Mouse (Mus musculus): ENCODE data around the gene Fam213a. TPM values are rescaled to one million over a fixed set of nuclear protein-coding genes. Genes with fewer than 3 reads are reported as not detected.

Fam213a gene
- polyA plus RNA-seq, 1 experiment from 2014 or later, result 35.8 TPM

DNA sequence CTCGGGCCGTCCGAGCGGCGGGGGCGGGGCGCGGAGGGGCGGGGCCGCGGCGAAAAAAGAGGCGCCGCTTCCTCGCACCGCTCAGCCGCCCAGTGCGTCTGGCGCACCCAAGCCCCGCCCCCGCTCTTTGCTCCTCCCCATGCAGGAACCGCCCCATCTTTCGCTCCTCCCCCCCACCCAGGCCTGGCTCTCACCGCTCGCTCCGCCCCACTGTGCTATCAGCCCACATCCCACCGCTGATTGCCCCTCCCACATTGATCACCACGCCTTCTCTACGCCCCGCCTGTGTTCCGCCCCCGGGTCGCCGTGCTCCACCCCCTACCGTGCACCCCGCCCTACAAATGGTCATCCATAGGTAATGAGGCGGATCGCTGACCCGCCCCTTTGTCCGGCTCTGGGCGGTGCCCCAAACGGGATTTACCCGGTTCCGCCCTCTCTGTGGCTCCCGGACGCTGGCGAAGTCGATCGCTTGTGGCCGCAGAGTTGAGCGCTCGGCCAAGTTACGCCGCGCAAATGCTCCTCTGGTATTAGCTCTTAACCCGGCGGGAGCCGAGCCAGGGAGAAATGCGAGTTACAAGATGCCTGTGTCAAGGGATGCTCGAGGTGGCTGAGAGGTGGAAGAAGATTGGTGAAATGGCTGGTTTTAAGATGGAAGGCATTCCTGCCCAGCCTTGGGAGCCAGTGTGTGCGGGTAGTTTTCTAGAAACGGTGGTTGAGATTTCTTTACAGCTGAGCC lies 46.6 kb downstream of the Fam213a start:
- H3K4me1 ChIP-seq (ENCODE audit: control insufficient read depth, insufficient read depth, low read length), result peaks cover 33% of the 10 kb centered on the region
- WGBS, result under 1% methylated on average over 53 of the region's 62 CpGs
- no peaks in the 10 kb centered on the region for H3K36me3 ChIP-seq (ENCODE audit: control insufficient read depth, insufficient read depth)
- H3K27me3 ChIP-seq (ENCODE audit: control insufficient read depth, insufficient read depth, low read length), result no peaks in the 10 kb centered on the region
- peak overlapping the region; percentile 96 for H3K9ac ChIP-seq (ENCODE audit: low read length)
- peak overlapping the region; percentile 90 for H3K4me2 ChIP-seq (ENCODE audit: low read depth, low read length)
- ATAC-seq (replicated peaks; ENCODE audit: extremely low read depth, insufficient read depth, low FRiP score), result peak; percentile 95
- H3K27ac ChIP-seq (ENCODE audit: low read length), result peak overlapping the region; percentile 93
- no peaks in the 10 kb centered on the region for H3K9me3 ChIP-seq (replicated peaks; ENCODE audit: control insufficient read depth, low read length)
- H3K4me3 ChIP-seq (ENCODE audit: low read length), result peak overlapping the region; percentile 92

DNA sequence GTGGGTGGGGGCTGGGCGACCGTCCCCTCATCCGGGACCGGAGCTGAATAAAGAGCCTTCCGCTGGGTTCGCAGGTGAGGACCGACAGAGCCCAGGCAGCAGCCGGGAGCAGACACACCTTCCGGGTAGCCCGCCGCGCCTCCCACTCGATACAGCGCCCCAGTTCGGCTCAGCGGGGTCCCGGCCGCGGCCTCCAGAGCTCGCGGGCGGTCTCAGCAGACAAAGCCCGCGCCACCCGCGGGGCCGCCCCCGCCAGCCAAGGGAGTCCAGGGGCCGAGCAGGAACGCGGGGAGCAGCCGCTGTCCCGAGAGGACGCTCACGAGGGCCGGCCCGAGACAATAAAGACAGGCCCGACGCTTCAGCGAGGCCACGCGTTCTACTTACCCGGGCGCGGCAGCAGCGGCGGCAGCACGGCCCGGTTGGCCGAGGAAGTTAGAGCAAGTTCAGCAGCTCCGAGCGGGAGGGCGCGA lies 47.2 kb downstream of the Fam213a start, which contains the start of gene Tspan14:
Tspan14 (minus strand) TSS at position 416 of the 470 bp plus-strand sequence.
- H3K27me3 ChIP-seq (ENCODE audit: control insufficient read depth, insufficient read depth, low read length), result no peaks in the 10 kb centered on the region
- H3K27ac ChIP-seq (ENCODE audit: low read length), result peak within 1 kb of the TSS; percentile 93
- no peaks in the 10 kb centered on the region for H3K36me3 ChIP-seq (ENCODE audit: control insufficient read depth, insufficient read depth)
- WGBS, result under 1% methylated on average over 52 of the region's 54 CpGs
- no peaks in the 10 kb centered on the region for H3K9me3 ChIP-seq (replicated peaks; ENCODE audit: control insufficient read depth, low read length)
- peak; percentile 38 for ATAC-seq (replicated peaks; ENCODE audit: extremely low read depth, insufficient read depth, low FRiP score)
- H3K9ac ChIP-seq (ENCODE audit: low read length), result peak within 1 kb of the TSS; percentile 96
- peak within 1 kb of the TSS; percentile 90 for H3K4me2 ChIP-seq (ENCODE audit: low read depth, low read length)
- H3K4me3 ChIP-seq (ENCODE audit: low read length), result peak within 1 kb of the TSS; percentile 92
- peaks cover 34% of the 10 kb centered on the region for H3K4me1 ChIP-seq (ENCODE audit: control insufficient read depth, insufficient read depth, low read length)

DNA sequence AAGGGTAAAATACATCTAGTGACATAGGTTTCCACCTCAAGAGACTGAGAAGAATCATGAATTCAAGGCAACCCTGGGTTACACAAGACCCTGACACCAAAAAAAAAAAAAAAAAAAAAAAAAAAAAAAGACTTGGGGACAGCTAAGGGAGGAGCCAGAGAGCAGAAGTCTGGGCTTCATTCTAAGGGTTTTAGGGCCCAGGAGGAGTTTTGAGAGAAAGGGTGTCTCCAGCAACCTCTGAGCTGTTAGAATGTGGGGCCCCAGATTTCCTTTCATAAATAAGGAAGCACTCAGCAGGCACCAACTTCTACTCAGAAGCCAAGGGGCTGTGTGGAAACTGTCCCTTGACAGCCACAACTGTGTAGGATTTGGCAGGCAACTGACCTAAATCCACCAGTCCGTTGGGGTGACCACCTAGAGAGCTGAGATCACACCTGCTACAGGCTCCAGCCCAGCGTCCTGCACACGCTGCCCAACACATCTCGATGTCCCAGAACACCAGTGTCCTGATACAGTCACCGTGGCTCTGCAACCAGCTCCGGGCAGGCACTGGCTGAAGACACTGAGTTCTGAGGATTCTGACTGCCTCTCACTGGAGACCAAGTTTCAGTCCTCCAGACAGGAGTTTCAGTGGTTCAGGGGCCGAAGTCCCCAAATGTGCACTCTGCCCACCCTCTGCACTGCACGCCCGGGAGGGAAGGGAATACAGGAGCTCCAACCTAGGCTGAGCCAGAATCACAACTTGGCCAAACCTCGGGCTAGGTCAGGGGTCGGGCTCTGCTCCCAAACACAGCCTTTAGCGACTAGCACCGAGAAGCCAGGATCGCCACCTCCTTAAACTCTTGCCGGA lies 47.9 kb downstream of the Fam213a start:
- Histone ChIP-seq H3K36me3 (ENCODE audit: control insufficient read depth, insufficient read depth) (no peaks in the 10 kb centered on the region), H3K27me3 (ENCODE audit: control insufficient read depth, insufficient read depth, low read length) (no peaks in the 10 kb centered on the region), H3K4me1 (ENCODE audit: control insufficient read depth, insufficient read depth, low read length) (peaks cover 34% of the 10 kb centered on the region), H3K9me3 (replicated peaks; ENCODE audit: control insufficient read depth, low read length) (no peaks in the 10 kb centered on the region), H3K4me2 (ENCODE audit: low read depth, low read length) (peak overlapping the region; percentile 76), H3K4me3 (ENCODE audit: low read length) (peak overlapping the region; percentile 92), H3K9ac (ENCODE audit: low read length) (peak overlapping the region; percentile 96), H3K27ac (ENCODE audit: low read length) (peak overlapping the region; percentile 93)
- peak; percentile 1; the same call in 1 of the 2 replicates for ATAC-seq (replicated peaks; ENCODE audit: extremely low read depth, insufficient read depth, low FRiP score)
- 0% methylated on average over 15 of the region's 15 CpGs for WGBS

DNA sequence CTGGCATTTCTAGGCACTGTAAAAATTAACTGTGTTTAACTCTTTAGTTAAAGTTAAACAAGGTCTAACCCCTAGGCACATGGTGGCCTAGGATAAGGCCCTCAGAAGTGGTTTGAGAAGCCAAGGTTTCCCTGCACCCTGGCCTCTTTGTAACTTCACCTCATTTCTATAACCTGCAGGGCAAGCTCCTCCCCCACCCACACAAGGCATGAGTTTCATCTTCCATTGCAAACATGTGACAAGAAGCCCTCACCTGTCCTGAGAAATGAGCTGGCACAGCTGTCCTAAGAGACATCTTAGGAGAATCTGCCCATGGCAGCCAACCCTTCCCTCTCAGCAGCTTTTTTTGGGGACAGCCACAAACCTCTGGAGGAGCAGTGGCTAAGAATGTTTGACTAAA lies 48.7 kb downstream of the Fam213a start:
- Histone ChIP-seq H3K27me3 (ENCODE audit: control insufficient read depth, insufficient read depth, low read length) (no peaks in the 10 kb centered on the region), H3K36me3 (ENCODE audit: control insufficient read depth, insufficient read depth) (no peaks in the 10 kb centered on the region), H3K9me3 (replicated peaks; ENCODE audit: control insufficient read depth, low read length) (no peaks in the 10 kb centered on the region), H3K4me1 (ENCODE audit: control insufficient read depth, insufficient read depth, low read length) (peaks cover 37% of the 10 kb centered on the region), H3K4me2 (ENCODE audit: low read depth, low read length) (peak overlapping the region; percentile 76), H3K27ac (ENCODE audit: low read length) (no peak overlapping the region), H3K9ac (ENCODE audit: low read length) (peak overlapping the region; percentile 5; the same call in 1 of the 2 replicates), H3K4me3 (ENCODE audit: low read length) (peak overlapping the region; percentile 92)
- ATAC-seq (replicated peaks; ENCODE audit: extremely low read depth, insufficient read depth, low FRiP score), result no peak

DNA sequence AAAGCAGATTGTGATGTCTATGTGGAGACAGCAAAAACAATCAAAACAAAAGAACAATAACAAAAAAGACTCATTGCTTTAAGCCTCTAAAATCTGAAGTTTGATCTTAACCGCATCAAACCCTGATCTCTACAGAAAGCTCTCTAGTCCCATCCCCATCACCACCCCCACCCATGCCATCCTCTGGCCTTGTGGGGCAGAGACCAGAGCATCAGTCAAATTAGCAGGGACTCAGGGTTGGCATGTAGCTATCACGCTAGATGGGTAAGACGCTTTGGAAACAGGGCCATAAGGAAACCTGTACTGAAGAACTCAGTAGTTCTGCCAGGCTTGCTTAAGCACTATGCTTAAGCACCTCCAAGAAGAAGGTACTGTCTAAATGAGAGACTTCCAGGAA lies 49.4 kb downstream of the Fam213a start:
- no peaks in the 10 kb centered on the region for H3K36me3 ChIP-seq (ENCODE audit: control insufficient read depth, insufficient read depth)
- H3K4me2 ChIP-seq (ENCODE audit: low read depth, low read length), result peak overlapping the region; percentile 76
- H3K9me3 ChIP-seq (replicated peaks; ENCODE audit: control insufficient read depth, low read length), result no peaks in the 10 kb centered on the region
- peaks cover 44% of the 10 kb centered on the region for H3K4me1 ChIP-seq (ENCODE audit: control insufficient read depth, insufficient read depth, low read length)
- ATAC-seq (replicated peaks; ENCODE audit: extremely low read depth, insufficient read depth, low FRiP score), result no peak
- WGBS, result 88% methylated on average over 3 of the region's 3 CpGs
- H3K27ac ChIP-seq (ENCODE audit: low read length), result no peak overlapping the region
- H3K4me3 ChIP-seq (ENCODE audit: low read length), result peak overlapping the region; percentile 12; the same call in 1 of the 2 replicates
- H3K27me3 ChIP-seq (ENCODE audit: control insufficient read depth, insufficient read depth, low read length), result no peaks in the 10 kb centered on the region
- no peak overlapping the region for H3K9ac ChIP-seq (ENCODE audit: low read length)

DNA sequence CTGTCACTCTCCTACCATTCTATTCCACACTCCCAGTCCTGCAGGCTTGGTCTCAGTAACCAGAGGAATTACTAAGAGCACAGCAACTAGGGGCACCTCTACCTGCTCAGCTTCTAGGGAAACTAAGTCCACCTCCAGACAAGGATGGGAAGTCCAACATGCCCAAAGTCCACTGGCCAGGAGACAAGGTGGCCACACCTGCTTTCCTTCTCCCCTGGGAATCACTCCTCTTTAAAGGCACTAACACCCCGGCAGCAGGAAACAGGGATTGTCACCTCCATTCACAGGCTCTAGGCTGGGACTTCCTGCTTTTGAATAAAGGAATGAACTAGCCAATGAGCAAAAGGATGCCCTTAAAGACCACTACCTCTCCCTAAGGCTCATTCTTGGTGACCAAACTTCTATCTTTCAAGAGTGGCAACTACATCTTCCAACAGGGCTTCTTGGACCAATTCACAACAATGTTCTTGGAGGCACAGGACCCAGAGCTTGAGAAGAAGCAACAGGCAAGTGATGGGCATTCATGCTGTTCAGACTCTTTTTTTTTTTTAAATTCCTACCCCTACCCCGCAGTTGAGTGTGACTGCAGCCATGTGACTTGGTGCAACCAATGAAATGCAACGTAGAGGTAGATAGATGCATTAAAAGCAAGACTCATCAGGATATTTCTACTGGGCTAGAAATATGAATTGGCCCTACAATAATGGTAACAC lies 49.9 kb downstream of the Fam213a start:
- Histone ChIP-seq H3K9me3 (replicated peaks; ENCODE audit: control insufficient read depth, low read length) (no peaks in the 10 kb centered on the region), H3K9ac (ENCODE audit: low read length) (no peak overlapping the region), H3K27ac (ENCODE audit: low read length) (no peak overlapping the region), H3K27me3 (ENCODE audit: control insufficient read depth, insufficient read depth, low read length) (no peaks in the 10 kb centered on the region), H3K4me1 (ENCODE audit: control insufficient read depth, insufficient read depth, low read length) (peaks cover 49% of the 10 kb centered on the region), H3K36me3 (ENCODE audit: control insufficient read depth, insufficient read depth) (no peaks in the 10 kb centered on the region), H3K4me3 (ENCODE audit: low read length) (no peak overlapping the region), H3K4me2 (ENCODE audit: low read depth, low read length) (peak overlapping the region; percentile 76)
- ATAC-seq (replicated peaks; ENCODE audit: extremely low read depth, insufficient read depth, low FRiP score), result no peak
- 66% methylated on average over 3 of the region's 3 CpGs for WGBS

DNA sequence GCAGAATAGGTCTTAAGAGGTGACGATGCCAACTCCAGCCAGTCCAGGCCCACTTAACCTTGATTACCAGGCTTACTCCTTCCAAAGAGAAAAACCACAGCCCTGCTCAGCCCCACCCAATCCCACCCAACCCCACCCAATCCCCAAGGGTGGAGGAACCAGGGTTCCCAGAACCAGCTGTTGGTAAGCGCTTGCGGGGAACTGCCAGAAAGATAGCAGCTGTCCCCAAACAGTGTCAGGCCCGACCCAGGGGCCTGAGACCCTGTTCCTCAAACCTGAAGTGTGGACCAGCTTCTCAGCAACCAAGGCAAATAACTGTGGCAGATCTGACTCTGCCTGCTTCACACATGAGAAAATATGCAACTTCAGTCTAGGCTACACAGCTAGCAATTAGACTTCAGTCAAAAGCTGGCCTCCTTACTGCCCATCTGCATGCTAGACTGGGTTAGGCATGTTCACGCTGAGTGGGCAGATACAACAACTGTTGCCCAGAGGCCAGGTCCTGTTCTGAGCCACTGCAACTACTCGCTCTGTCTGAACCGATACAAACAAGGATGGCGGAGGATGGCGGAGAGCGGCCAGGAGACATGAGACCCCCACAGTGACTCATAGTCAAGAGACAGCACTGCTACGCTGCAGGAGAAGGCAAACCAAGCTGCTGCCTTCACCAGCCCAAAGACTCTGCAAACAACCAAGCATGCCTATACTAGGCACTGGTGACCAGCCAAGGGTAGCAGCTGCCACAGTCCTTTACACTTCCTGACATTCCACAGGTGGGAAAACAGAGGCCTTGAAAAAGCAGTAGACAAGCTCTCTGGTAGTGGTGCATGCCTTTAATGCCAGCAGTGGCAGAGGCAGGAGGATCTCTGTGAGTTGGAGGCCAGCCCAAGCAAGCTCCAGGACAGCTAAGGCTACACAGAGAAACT lies 51.0 kb downstream of the Fam213a start:
- Histone ChIP-seq H3K27ac (ENCODE audit: low read length) (0 out of 2 replicates have a peak overlapping the region, but pooled peaks have one; percentile 9), H3K4me3 (ENCODE audit: low read length) (no peak overlapping the region), H3K9ac (ENCODE audit: low read length) (peak overlapping the region; percentile 17; the same call in 1 of the 2 replicates), H3K27me3 (ENCODE audit: control insufficient read depth, insufficient read depth, low read length) (no peaks in the 10 kb centered on the region), H3K4me1 (ENCODE audit: control insufficient read depth, insufficient read depth, low read length) (peaks cover 56% of the 10 kb centered on the region), H3K9me3 (replicated peaks; ENCODE audit: control insufficient read depth, low read length) (no peaks in the 10 kb centered on the region), H3K4me2 (ENCODE audit: low read depth, low read length) (peak overlapping the region; percentile 76), H3K36me3 (ENCODE audit: control insufficient read depth, insufficient read depth) (no peaks in the 10 kb centered on the region)
- 75% methylated on average over 11 of the region's 11 CpGs for WGBS
- no peak for ATAC-seq (replicated peaks; ENCODE audit: extremely low read depth, insufficient read depth, low FRiP score)

DNA sequence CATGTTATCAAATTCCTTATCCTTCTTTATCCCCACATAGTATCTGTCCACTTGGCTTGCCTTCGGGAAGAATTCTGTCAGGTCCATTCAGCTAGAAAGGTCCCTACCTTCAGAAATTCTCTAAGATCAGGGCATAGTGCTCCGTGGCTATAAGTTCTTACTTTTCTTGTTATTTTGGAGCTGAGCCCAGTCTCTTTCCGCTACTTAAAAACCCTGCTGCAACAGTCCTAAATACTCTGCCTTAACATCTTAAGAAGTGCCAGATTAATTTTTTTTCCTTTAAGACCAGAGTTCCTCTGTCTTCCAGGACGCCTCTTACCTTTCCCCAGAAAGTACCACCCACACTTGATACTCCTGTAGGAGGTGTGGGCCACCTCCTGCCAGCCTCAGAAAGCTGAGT lies 53.4 kb downstream of the Fam213a start:
- Histone ChIP-seq H3K4me3 (ENCODE audit: low read length) (no peak overlapping the region), H3K36me3 (ENCODE audit: control insufficient read depth, insufficient read depth) (no peaks in the 10 kb centered on the region), H3K4me1 (ENCODE audit: control insufficient read depth, insufficient read depth, low read length) (peaks cover 68% of the 10 kb centered on the region), H3K27ac (ENCODE audit: low read length) (peak overlapping the region; percentile 85), H3K27me3 (ENCODE audit: control insufficient read depth, insufficient read depth, low read length) (no peaks in the 10 kb centered on the region), H3K4me2 (ENCODE audit: low read depth, low read length) (no peak overlapping the region), H3K9me3 (replicated peaks; ENCODE audit: control insufficient read depth, low read length) (no peaks in the 10 kb centered on the region), H3K9ac (ENCODE audit: low read length) (no peak overlapping the region)
- no peak for ATAC-seq (replicated peaks; ENCODE audit: extremely low read depth, insufficient read depth, low FRiP score)
- 38% methylated on average over 4 of the region's 4 CpGs for WGBS

Measured in heart, embryonic 16.5 days (tissue).